Mouse (Mus musculus): ENCODE measurements around the gene Ufd1.
"Not testable (repeated sequence)": the region's sequence is repeated elsewhere in the genome, so short reads cannot be mapped to it uniquely, and the experiment has no call there.

Ufd1 gene

GRCm38 (mm10) chr16:18805746-18806145 is 5.8 kb upstream of the Ufd1 start:
- in situ Hi-C loops (cut with MboI; ENCODE audit: unreplicated experiment in 2 of 2) = no loop called here

GRCm38 (mm10) chr16:18809001-18809400 is 2.6 kb upstream of the Ufd1 start:
- in situ Hi-C loops (cut with MboI; ENCODE audit: unreplicated experiment in 2 of 2) = no loop called here

GRCm38 (mm10) chr16:18811032-18811431 is 547 bp upstream of the Ufd1 start:
- in situ Hi-C loops (cut with MboI; ENCODE audit: unreplicated experiment in 2 of 2) = no loop called here

- in situ Hi-C loops (cut with MboI; ENCODE audit: unreplicated experiment in 2 of 2) = no loop called here
Observed at GRCm38 (mm10) chr16:18812385-18812910, 869 bp downstream of the Ufd1 start.

- in situ Hi-C loops (cut with MboI; ENCODE audit: unreplicated experiment in 2 of 2) = no loop called here
Observed at GRCm38 (mm10) chr16:18822356-18822755, 10.8 kb downstream of the Ufd1 start.

- in situ Hi-C loops (cut with MboI; ENCODE audit: unreplicated experiment in 2 of 2) = no loop called here
Observed at GRCm38 (mm10) chr16:18822925-18823324, 11.3 kb downstream of the Ufd1 start.

GRCm38 (mm10) chr16:18828630-18829029 is 17.1 kb downstream of the Ufd1 start:
- in situ Hi-C loops (cut with MboI; ENCODE audit: unreplicated experiment in 2 of 2) = no loop called here

- in situ Hi-C loops (cut with MboI; ENCODE audit: unreplicated experiment in 2 of 2) = no loop called here
Observed at GRCm38 (mm10) chr16:18829102-18829501, 17.5 kb downstream of the Ufd1 start.

GRCm38 (mm10) chr16:18833486-18833885 is 21.9 kb downstream of the Ufd1 start:
- in situ Hi-C loops (cut with MboI; ENCODE audit: unreplicated experiment in 2 of 2) = no loop called here

GRCm38 (mm10) chr16:18836073-18836467 is 24.5 kb downstream of the Ufd1 start:
- in situ Hi-C loops (cut with MboI; ENCODE audit: unreplicated experiment in 2 of 2) = no loop called here

GRCm38 (mm10) chr16:18836468-18837208 is 25.1 kb downstream of the Ufd1 start, which contains the start of the genes 2510002D24Rik and Gm28539:
Gene 2510002D24Rik (plus strand): TSS chr16:18836578.
Gene Gm28539 (plus strand): TSS chr16:18836584.
- in situ Hi-C loops (cut with MboI; ENCODE audit: unreplicated experiment in 2 of 2) = no loop called here

- in situ Hi-C loops (cut with MboI; ENCODE audit: unreplicated experiment in 2 of 2) = no loop called here
Observed at GRCm38 (mm10) chr16:18838346-18838745, 26.8 kb downstream of the Ufd1 start.

- in situ Hi-C loops (cut with MboI; ENCODE audit: unreplicated experiment in 2 of 2) = no loop called here
Observed at GRCm38 (mm10) chr16:18846301-18846820, 34.8 kb downstream of the Ufd1 start.

- in situ Hi-C loops (cut with MboI; ENCODE audit: unreplicated experiment in 2 of 2) = loop anchor here (10.0 kb wide), 2 partner anchors 155 to 165 kb away; no protein-coding TSS in a partner anchor
Observed at GRCm38 (mm10) chr16:18849521-18850190, 38.1 kb downstream of the Ufd1 start.

GRCm38 (mm10) chr16:18858551-18858950 is 47.0 kb downstream of the Ufd1 start:
- in situ Hi-C loops (cut with MboI; ENCODE audit: unreplicated experiment in 2 of 2) = loop anchor here (10.0 kb wide), 2 partner anchors 164 to 174 kb away; no protein-coding TSS in a partner anchor

- in situ Hi-C loops (cut with MboI; ENCODE audit: unreplicated experiment in 2 of 2) = no loop called here
Observed at GRCm38 (mm10) chr16:18860186-18860585, 48.6 kb downstream of the Ufd1 start.

GRCm38 (mm10) chr16:18870495-18870894 is 58.9 kb downstream of the Ufd1 start:
- in situ Hi-C loops (cut with MboI; ENCODE audit: unreplicated experiment in 2 of 2) = not testable (repeated sequence)

- in situ Hi-C loops (cut with MboI; ENCODE audit: unreplicated experiment in 2 of 2) = no loop called here
Observed at GRCm38 (mm10) chr16:18876091-18876441, 64.5 kb downstream of the Ufd1 start.

- in situ Hi-C loops (cut with MboI; ENCODE audit: unreplicated experiment in 2 of 2) = no loop called here
Observed at GRCm38 (mm10) chr16:18876442-18877308, 65.1 kb downstream of the Ufd1 start, which contains the start of the genes Mrpl40 and Hira. Gene Mrpl40 (minus strand): TSS chr16:18876862. Gene Hira (plus strand): TSS chr16:18877037.

GRCm38 (mm10) chr16:18877386-18878090 is 66.0 kb downstream of the Ufd1 start:
- in situ Hi-C loops (cut with MboI; ENCODE audit: unreplicated experiment in 2 of 2) = no loop called here
